Mouse (Mus musculus): ENCODE results near the gene Socs7. TPM values are rescaled to one million over a fixed set of nuclear protein-coding genes. Genes with fewer than 3 reads are reported as not detected.

Socs7 gene
- polyA plus RNA-seq, 1 experiment from 2014 or later = 3.9 TPM

GRCm38 (mm10) chr11:97333044-97333443, 29.3 kb upstream of the Socs7 start:
- Histone ChIP-seq H3K4me1 (replicated peaks) (peaks cover 50% of the 10 kb centered on the region), H3K4me3 (no peak overlapping the region), H3K9me3 (no peaks in the 10 kb centered on the region), H3K36me3 (peaks cover 35% of the 10 kb centered on the region), H3K27ac (no peak overlapping the region), H3K27me3 (ENCODE audit: insufficient read depth, poor library complexity, severe bottlenecking) (peaks cover 15% of the 10 kb centered on the region)
- WGBS = 45% methylated on average over 9 of the region's 9 CpGs
- DNase-seq (ENCODE audit: low spot score) = no peak

- Histone ChIP-seq H3K4me1 (replicated peaks) (peaks cover 57% of the 10 kb centered on the region), H3K9me3 (no peaks in the 10 kb centered on the region), H3K36me3 (peaks cover 27% of the 10 kb centered on the region), H3K4me3 (no peak overlapping the region), H3K27me3 (ENCODE audit: insufficient read depth, poor library complexity, severe bottlenecking) (peaks cover 23% of the 10 kb centered on the region), H3K27ac (no peak overlapping the region)
- 60% methylated on average over 1 of the region's 1 CpGs for WGBS
- no peak for DNase-seq (ENCODE audit: low spot score)
Observed at GRCm38 (mm10) chr11:97333896-97334295, 28.5 kb upstream of the Socs7 start.

- Histone ChIP-seq H3K27ac (no peak overlapping the region), H3K9me3 (no peaks in the 10 kb centered on the region), H3K36me3 (peaks cover 22% of the 10 kb centered on the region), H3K4me3 (no peak overlapping the region), H3K27me3 (ENCODE audit: insufficient read depth, poor library complexity, severe bottlenecking) (peaks cover 26% of the 10 kb centered on the region), H3K4me1 (replicated peaks) (peaks cover 57% of the 10 kb centered on the region)
- DNase-seq (ENCODE audit: low spot score) = no peak
- WGBS = 85% methylated on average over 9 of the region's 9 CpGs
Observed at GRCm38 (mm10) chr11:97334400-97334799, 28.0 kb upstream of the Socs7 start.

GRCm38 (mm10) chr11:97336238-97336637, 26.1 kb upstream of the Socs7 start:
- Histone ChIP-seq H3K4me3 (no peak overlapping the region), H3K27me3 (ENCODE audit: insufficient read depth, poor library complexity, severe bottlenecking) (peaks cover 31% of the 10 kb centered on the region), H3K36me3 (peaks cover 6% of the 10 kb centered on the region), H3K9me3 (no peaks in the 10 kb centered on the region), H3K27ac (no peak overlapping the region), H3K4me1 (replicated peaks) (peaks cover 57% of the 10 kb centered on the region)
- WGBS = 58% methylated on average over 6 of the region's 6 CpGs
- DNase-seq (ENCODE audit: low spot score) = no peak

GRCm38 (mm10) chr11:97336751-97337345, 25.5 kb upstream of the Socs7 start:
- Histone ChIP-seq H3K4me3 (no peak overlapping the region), H3K27me3 (ENCODE audit: insufficient read depth, poor library complexity, severe bottlenecking) (peaks cover 31% of the 10 kb centered on the region), H3K9me3 (no peaks in the 10 kb centered on the region), H3K27ac (no peak overlapping the region), H3K4me1 (replicated peaks) (peaks cover 53% of the 10 kb centered on the region), H3K36me3 (no peaks in the 10 kb centered on the region; the same call in 1 of the 2 replicates)
- 67% methylated on average over 14 of the region's 14 CpGs for WGBS
- no peak for DNase-seq (ENCODE audit: low spot score)

GRCm38 (mm10) chr11:97337363-97337762, 25.0 kb upstream of the Socs7 start:
- Histone ChIP-seq H3K27ac (no peak overlapping the region), H3K4me1 (replicated peaks) (peaks cover 49% of the 10 kb centered on the region), H3K4me3 (no peak overlapping the region), H3K36me3 (no peaks in the 10 kb centered on the region), H3K27me3 (ENCODE audit: insufficient read depth, poor library complexity, severe bottlenecking) (peaks cover 33% of the 10 kb centered on the region), H3K9me3 (no peaks in the 10 kb centered on the region)
- 83% methylated on average over 12 of the region's 12 CpGs for WGBS
- DNase-seq (ENCODE audit: low spot score) = no peak

GRCm38 (mm10) chr11:97338302-97338976, 23.9 kb upstream of the Socs7 start:
- H3K4me3 ChIP-seq = 0 out of 2 replicates have a peak overlapping the region, but pooled peaks have one; percentile 3
- WGBS = 51% methylated on average over 21 of the region's 21 CpGs
- peaks cover 41% of the 10 kb centered on the region for H3K4me1 ChIP-seq (replicated peaks)
- no peak overlapping the region for H3K27ac ChIP-seq
- no peaks in the 10 kb centered on the region for H3K9me3 ChIP-seq
- no peak for DNase-seq (ENCODE audit: low spot score)
- no peaks in the 10 kb centered on the region for H3K36me3 ChIP-seq
- peaks cover 43% of the 10 kb centered on the region for H3K27me3 ChIP-seq (ENCODE audit: insufficient read depth, poor library complexity, severe bottlenecking)

GRCm38 (mm10) chr11:97338977-97339315, 23.4 kb upstream of the Socs7 start:
- WGBS = 42% methylated on average over 17 of the region's 17 CpGs
- Histone ChIP-seq H3K4me3 (0 out of 2 replicates have a peak overlapping the region, but pooled peaks have one; percentile 3), H3K4me1 (replicated peaks) (peaks cover 43% of the 10 kb centered on the region)

GRCm38 (mm10) chr11:97343175-97343574, 19.2 kb upstream of the Socs7 start:
- WGBS = 48% methylated on average over 8 of the region's 8 CpGs
- Histone ChIP-seq H3K27me3 (ENCODE audit: insufficient read depth, poor library complexity, severe bottlenecking) (peaks cover 32% of the 10 kb centered on the region), H3K9me3 (no peaks in the 10 kb centered on the region), H3K4me3 (no peak overlapping the region), H3K4me1 (replicated peaks) (peaks cover 19% of the 10 kb centered on the region), H3K36me3 (no peaks in the 10 kb centered on the region), H3K27ac (peak overlapping the region; percentile 23; the same call in 1 of the 2 replicates)
- DNase-seq (ENCODE audit: low spot score) = no peak

More at GRCm38 (mm10) chr11:97338977-97339315, 23.4 kb upstream of the Socs7 start:
- no peak for DNase-seq (ENCODE audit: low spot score)
- H3K27ac ChIP-seq = no peak overlapping the region
- peaks cover 48% of the 10 kb centered on the region for H3K27me3 ChIP-seq (ENCODE audit: insufficient read depth, poor library complexity, severe bottlenecking)
- H3K9me3 ChIP-seq = no peaks in the 10 kb centered on the region
- H3K36me3 ChIP-seq = no peaks in the 10 kb centered on the region

GRCm38 (mm10) chr11:97343619-97344018, 18.7 kb upstream of the Socs7 start:
- peaks cover 28% of the 10 kb centered on the region for H3K27me3 ChIP-seq (ENCODE audit: insufficient read depth, poor library complexity, severe bottlenecking)
- H3K27ac ChIP-seq = peak overlapping the region; percentile 23; the same call in 1 of the 2 replicates
- peaks cover 14% of the 10 kb centered on the region for H3K4me1 ChIP-seq (replicated peaks)
- 25% methylated on average over 17 of the region's 17 CpGs for WGBS
- H3K36me3 ChIP-seq = no peaks in the 10 kb centered on the region
- DNase-seq (ENCODE audit: low spot score) = no peak
- H3K9me3 ChIP-seq = no peaks in the 10 kb centered on the region
- H3K4me3 ChIP-seq = peak overlapping the region; percentile 23; the same call in 1 of the 2 replicates

- peaks cover 18% of the 10 kb centered on the region; the same call in 1 of the 2 replicates for H3K27me3 ChIP-seq (ENCODE audit: insufficient read depth, poor library complexity, severe bottlenecking)
- H3K9me3 ChIP-seq = no peaks in the 10 kb centered on the region
- no peak overlapping the region for H3K4me3 ChIP-seq
- WGBS = 83% methylated on average over 10 of the region's 10 CpGs
- no peak overlapping the region for H3K27ac ChIP-seq
- no peak for DNase-seq (ENCODE audit: low spot score)
- no peaks in the 10 kb centered on the region for H3K36me3 ChIP-seq
- peaks cover 24% of the 10 kb centered on the region for H3K4me1 ChIP-seq (replicated peaks)
Observed at GRCm38 (mm10) chr11:97345446-97345845, 16.9 kb upstream of the Socs7 start.

GRCm38 (mm10) chr11:97346383-97346782, 16.0 kb upstream of the Socs7 start:
- H3K4me3 ChIP-seq = no peak overlapping the region
- 83% methylated on average over 9 of the region's 9 CpGs for WGBS
- DNase-seq (ENCODE audit: low spot score) = no peak
- H3K9me3 ChIP-seq = no peaks in the 10 kb centered on the region
- H3K27me3 ChIP-seq (ENCODE audit: insufficient read depth, poor library complexity, severe bottlenecking) = peaks cover 18% of the 10 kb centered on the region; the same call in 1 of the 2 replicates
- peaks cover 33% of the 10 kb centered on the region for H3K4me1 ChIP-seq (replicated peaks)
- H3K36me3 ChIP-seq = no peaks in the 10 kb centered on the region
- no peak overlapping the region for H3K27ac ChIP-seq

GRCm38 (mm10) chr11:97347291-97347690, 15.1 kb upstream of the Socs7 start:
- 88% methylated on average over 9 of the region's 9 CpGs for WGBS
- peaks cover 42% of the 10 kb centered on the region for H3K4me1 ChIP-seq (replicated peaks)
- no peaks in the 10 kb centered on the region for H3K36me3 ChIP-seq
- no peak for DNase-seq (ENCODE audit: low spot score)
- H3K27ac ChIP-seq = no peak overlapping the region
- H3K4me3 ChIP-seq = no peak overlapping the region
- H3K27me3 ChIP-seq (ENCODE audit: insufficient read depth, poor library complexity, severe bottlenecking) = peaks cover 17% of the 10 kb centered on the region; the same call in 1 of the 2 replicates
- H3K9me3 ChIP-seq = no peaks in the 10 kb centered on the region
